Mouse (Mus musculus) testis, adult 2 months (tissue): ENCODE data around the gene P4ha2. TPM values are rescaled to one million over a fixed set of nuclear protein-coding genes. Genes with fewer than 3 reads are reported as not detected.

Experiments used
- H3K27ac ChIP-seq: fragments of 200-500 bp; 2 replicates; pipeline ENCODE4 v1.5.1; 2012; ENCODE audit warnings: low read depth, low read length; ENCODE audit not compliant: control insufficient read depth, insufficient read depth
- H3K27me3 ChIP-seq: fragments of 200-500 bp; 2 replicates; pipeline ENCODE4 v1.6.1; 2012; ENCODE audit warnings: mild to moderate bottlenecking, low read length, moderate library complexity; ENCODE audit not compliant: control insufficient read depth, insufficient read depth
- H3K36me3 ChIP-seq: fragments of 200-500 bp; 2 replicates; pipeline ENCODE4 v1.6.1; 2012; ENCODE audit warnings: mild to moderate bottlenecking, low read length; ENCODE audit not compliant: control insufficient read depth, insufficient read depth
- H3K4me1 ChIP-seq: fragments of 200-500 bp; 2 replicates; pipeline ENCODE4 v1.6.1; 2012; ENCODE audit warnings: low read length; ENCODE audit not compliant: control insufficient read depth, insufficient read depth
- H3K4me3 ChIP-seq: fragments of 200-500 bp; 2 replicates; pipeline ENCODE4 v1.5.1; 2012; ENCODE audit warnings: low read depth, mild to moderate bottlenecking, low read length, moderate library complexity, mixed read lengths; ENCODE audit not compliant: control insufficient read depth
- CTCF ChIP-seq: fragments of 200-500 bp; IDR thresholded peaks from 2 replicates; pipeline ENCODE4 v1.5.1; 2012; ENCODE audit warnings: low read depth, mild to moderate bottlenecking, inconsistent platforms, low read length, moderate library complexity; ENCODE audit not compliant: control insufficient read depth, insufficient read depth, insufficient replicate concordance
- POLR2A ChIP-seq: fragments of 200-500 bp; IDR thresholded peaks from 2 replicates; pipeline ENCODE4 v1.6.1; 2012; ENCODE audit warnings: low read depth, mild to moderate bottlenecking, inconsistent platforms, low read length, moderate library complexity; ENCODE audit not compliant: control insufficient read depth
- polyA plus RNA-seq: library from polyadenylated mRNA; depleted of rRNA; stranded (reverse); fragments of >200 nt; gene quantifications from 2 replicates; pipeline ENCODE4 v1.2.3, GENCODE M21; 2012

Gene P4ha2
- polyA plus RNA-seq, 1 experiment: 7.8 TPM

DNA sequence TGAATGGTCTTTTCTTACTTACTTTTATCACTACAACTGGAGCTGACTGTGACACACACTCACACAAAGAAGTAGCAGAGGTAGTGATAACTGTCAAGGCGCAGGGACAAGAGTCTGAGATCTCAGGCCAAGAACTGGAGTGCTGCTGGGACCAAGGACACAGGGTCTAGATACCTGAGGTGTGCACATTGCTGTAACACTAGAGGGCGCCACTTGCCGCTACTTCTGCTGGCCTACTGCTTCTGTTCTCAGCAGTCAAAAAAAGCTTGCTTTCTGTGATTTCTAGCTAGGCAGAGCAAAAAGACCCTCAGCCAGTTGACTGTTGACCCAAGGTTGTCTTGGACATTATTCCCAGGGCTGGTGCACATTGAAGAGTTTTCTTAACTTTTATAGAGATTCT lies 45.0 kb downstream of the P4ha2 start:
- TF ChIP-seq POLR2A (no peak), CTCF (peak; percentile 90; the same call in 1 of the 2 replicates)
- no peaks in the 10 kb centered on the region for H3K27me3 ChIP-seq
- no peak overlapping the region for H3K27ac ChIP-seq
- no peaks in the 10 kb centered on the region for H3K4me1 ChIP-seq
- no peaks in the 10 kb centered on the region for H3K36me3 ChIP-seq
- H3K4me3 ChIP-seq: no peak overlapping the region

DNA sequence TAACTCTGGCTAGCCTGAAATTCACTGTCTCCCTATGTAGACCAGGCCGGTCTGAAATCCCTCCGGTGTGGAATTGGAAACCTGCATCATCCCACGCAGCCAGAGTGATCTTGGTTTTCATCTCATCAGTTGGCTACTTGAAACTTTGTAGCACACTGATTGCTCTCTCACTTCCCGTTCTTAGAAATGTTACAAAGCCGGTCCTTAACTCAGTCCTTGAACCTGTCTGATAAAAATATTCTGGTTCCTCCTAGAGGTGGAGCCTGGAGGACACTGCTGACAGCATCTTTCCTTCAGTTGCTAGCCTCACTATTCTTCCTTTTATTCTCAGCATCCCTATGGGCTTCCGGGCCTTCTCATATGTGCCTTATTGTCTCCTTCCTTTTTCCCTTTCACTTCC lies 46.1 kb downstream of the P4ha2 start:
- TF ChIP-seq POLR2A (no peak), CTCF (no peak)

DNA sequence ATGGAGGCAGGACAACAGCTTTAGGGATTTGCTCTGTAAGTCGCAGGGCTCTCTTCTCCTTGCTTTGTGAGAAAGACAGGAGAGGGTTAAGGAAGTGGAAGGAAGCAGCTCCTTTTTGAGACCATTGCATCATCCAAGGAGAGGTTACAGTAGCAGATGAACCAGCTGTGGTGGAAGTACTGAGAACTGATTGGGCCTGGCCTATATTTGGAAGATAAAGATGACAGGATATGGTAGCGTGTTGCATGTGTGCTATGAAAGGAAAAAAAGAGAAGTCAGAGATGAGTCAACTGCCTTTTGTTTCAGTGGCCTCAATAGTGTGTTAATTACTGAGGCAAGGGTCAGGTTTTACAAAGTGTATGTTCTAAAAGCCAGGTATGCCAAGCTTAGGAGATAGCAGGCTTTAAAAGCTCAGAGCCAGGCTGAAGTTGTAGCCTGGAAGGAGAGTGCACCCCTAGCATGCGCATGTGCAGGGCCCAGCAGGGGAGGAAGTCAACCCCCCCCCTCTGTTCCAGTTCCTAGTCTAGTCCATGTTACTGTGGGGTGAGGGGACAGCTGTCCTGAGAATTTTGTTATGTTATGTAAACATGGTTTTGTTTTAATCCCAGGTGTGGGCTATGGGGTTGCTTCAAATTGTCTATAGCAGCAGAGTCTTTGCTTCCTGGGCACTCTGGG lies 50.0 kb downstream of the P4ha2 start:
- Histone ChIP-seq H3K36me3 (no peaks in the 10 kb centered on the region), H3K4me3 (no peak overlapping the region)
- TF ChIP-seq CTCF (no peak), POLR2A (no peak)

More for the DNA sequence above, 46.1 kb downstream of the P4ha2 start:
- Histone ChIP-seq H3K4me3 (no peak overlapping the region), H3K27ac (no peak overlapping the region), H3K4me1 (no peaks in the 10 kb centered on the region), H3K36me3 (no peaks in the 10 kb centered on the region), H3K27me3 (no peaks in the 10 kb centered on the region)

DNA sequence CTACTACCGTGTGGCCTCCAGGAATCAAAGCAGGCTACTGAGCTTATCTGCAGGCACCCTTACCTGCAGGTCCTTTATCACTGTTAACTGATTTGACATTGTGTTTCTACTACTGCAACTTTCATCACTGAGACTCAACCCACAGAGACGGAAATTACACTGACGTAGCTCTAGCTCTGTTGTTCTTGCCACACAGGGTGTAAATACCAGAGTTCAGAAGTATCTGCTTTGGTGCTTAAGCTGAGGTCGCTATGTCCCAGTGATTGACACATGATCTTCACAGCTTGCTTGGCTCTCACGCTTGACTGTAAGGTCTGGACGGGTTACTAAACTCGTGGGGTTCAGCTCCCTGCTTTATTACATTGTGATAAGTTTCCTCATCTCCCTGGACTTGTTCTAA lies 51.2 kb downstream of the P4ha2 start:
- TF ChIP-seq POLR2A (no peak), CTCF (no peak)
- no peak overlapping the region for H3K27ac ChIP-seq
- H3K27me3 ChIP-seq: no peaks in the 10 kb centered on the region

More for the DNA sequence above, 50.0 kb downstream of the P4ha2 start:
- Histone ChIP-seq H3K27me3 (no peaks in the 10 kb centered on the region), H3K27ac (no peak overlapping the region), H3K4me1 (no peaks in the 10 kb centered on the region)

DNA sequence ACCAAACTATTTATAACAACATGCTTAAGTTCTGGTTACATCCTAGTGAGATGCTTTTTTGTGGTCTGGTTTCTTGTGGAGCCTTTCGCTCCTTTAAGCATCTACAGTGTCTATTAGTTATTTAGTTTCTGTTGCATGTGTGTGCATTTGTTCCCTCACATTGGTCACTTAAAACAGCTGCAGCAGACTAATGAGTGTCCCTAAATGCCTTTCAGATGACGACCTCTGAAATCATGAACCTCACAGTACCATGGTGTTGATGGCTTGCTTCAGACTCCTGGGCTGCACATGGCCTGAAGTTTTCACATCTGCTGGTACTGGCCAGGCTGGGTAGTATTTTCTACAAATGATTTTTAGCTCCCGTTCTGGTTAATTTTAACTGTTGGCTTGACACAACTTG lies 53.1 kb downstream of the P4ha2 start:
- TF ChIP-seq POLR2A: no peak
- no peak for TF ChIP-seq CTCF
- H3K36me3 ChIP-seq: no peaks in the 10 kb centered on the region
- H3K27me3 ChIP-seq: no peaks in the 10 kb centered on the region
- no peak overlapping the region for H3K27ac ChIP-seq
- H3K4me1 ChIP-seq: no peaks in the 10 kb centered on the region
- H3K4me3 ChIP-seq: no peak overlapping the region

More for the DNA sequence above, 51.2 kb downstream of the P4ha2 start:
- no peaks in the 10 kb centered on the region for H3K36me3 ChIP-seq
- no peak overlapping the region for H3K4me3 ChIP-seq
- no peaks in the 10 kb centered on the region for H3K4me1 ChIP-seq

DNA sequence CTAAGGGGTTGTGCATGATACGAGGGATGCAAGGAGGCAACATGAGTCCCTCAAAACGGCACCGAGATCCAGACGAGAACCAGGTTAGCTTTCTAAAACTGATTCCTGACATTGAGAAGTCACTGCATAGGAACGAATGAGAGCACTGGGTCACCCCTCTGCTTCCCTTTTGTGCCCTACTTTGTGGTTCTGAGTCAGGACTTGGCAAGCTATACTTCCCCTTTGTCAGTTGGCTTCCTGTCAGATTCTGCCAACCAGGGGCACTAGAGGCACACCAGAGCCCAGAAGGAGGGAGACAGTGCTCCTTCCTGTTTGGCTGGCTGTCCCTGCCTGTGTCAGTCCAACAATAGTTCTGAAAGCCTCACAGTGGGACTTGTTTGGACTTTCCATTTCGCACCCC lies 56.0 kb downstream of the P4ha2 start:
- no peak overlapping the region for H3K27ac ChIP-seq
- H3K4me3 ChIP-seq: no peak overlapping the region
- H3K27me3 ChIP-seq: no peaks in the 10 kb centered on the region
- TF ChIP-seq CTCF (no peak), POLR2A (no peak)
- H3K36me3 ChIP-seq: no peaks in the 10 kb centered on the region
- H3K4me1 ChIP-seq: no peaks in the 10 kb centered on the region

DNA sequence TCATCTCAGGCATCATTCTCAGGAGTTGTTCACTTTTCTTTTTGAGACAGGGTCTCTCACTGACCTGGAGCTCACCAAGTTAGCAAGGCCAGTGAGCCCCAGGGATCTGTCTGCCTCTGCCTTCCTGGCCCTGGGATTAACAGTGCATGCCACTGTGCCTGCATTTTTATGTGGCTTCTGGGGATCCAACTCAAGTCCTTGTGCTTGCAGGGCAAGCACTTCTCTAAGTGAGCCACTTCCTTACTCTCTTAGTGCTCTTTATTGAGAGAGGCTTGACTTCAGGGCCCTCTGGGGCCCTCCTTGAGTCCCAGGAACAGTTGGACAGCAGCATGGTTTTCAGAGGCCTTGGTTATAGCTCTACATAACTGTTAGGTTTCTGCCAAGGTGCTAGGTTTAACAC lies 56.6 kb downstream of the P4ha2 start:
- H3K27me3 ChIP-seq: no peaks in the 10 kb centered on the region
- H3K4me1 ChIP-seq: no peaks in the 10 kb centered on the region
- no peaks in the 10 kb centered on the region for H3K36me3 ChIP-seq
- no peak for TF ChIP-seq POLR2A
- TF ChIP-seq CTCF: no peak
- no peak overlapping the region for H3K27ac ChIP-seq
- H3K4me3 ChIP-seq: no peak overlapping the region

DNA sequence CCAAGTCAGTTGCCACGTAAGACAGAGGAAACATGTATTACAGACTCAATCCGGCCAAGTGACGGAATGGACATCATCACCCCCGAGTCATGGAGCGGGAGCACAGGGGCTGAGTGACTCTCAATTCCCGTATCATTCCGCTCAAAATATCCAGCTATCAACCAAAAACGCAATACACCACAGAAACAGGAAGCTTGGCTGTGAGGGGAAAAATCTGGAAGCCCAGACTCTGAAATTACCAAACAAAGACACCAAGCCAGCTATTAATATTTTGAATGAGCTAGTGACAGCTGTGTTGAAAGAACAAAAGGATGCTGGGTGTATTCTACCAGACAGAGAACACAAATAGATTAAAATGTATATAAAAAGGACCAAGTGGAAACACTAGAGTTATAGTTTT lies 57.7 kb downstream of the P4ha2 start:
- Histone ChIP-seq H3K36me3 (no peaks in the 10 kb centered on the region), H3K27ac (no peak overlapping the region), H3K4me3 (no peak overlapping the region), H3K27me3 (no peaks in the 10 kb centered on the region), H3K4me1 (no peaks in the 10 kb centered on the region)
- TF ChIP-seq CTCF (no peak), POLR2A (no peak)

DNA sequence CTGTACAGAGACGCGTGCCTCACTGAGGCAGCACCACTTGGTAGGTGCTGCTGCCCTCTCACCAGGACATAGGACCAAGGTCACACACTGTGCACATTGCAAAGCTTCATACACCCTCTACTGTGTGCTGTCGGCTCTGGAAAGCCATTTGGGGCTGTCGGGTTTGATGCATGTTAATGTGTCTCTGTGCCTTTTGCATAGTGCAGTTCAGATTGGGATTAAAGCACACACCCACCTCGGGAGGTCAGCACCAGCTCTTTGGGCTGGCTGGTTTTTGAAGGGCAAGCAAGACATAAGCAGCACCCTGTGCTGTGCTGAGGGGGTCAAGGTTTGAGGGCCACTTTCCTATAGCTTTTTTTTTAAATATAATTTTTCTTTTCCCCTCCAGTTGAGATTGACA lies 60.5 kb downstream of the P4ha2 start:
- TF ChIP-seq POLR2A (no peak), CTCF (no peak)
- Histone ChIP-seq H3K4me1 (no peaks in the 10 kb centered on the region), H3K4me3 (no peak overlapping the region), H3K27me3 (no peaks in the 10 kb centered on the region), H3K27ac (no peak overlapping the region), H3K36me3 (no peaks in the 10 kb centered on the region)
